Mouse (Mus musculus) embryonic facial prominence, embryonic 11.5 days (tissue): Measurements from ENCODE around the gene Zfp445. TPM values are rescaled to one million over a fixed set of nuclear protein-coding genes. Genes with fewer than 3 reads are reported as not detected.
"Not testable (repeated sequence)": the region's sequence is repeated elsewhere in the genome, so short reads cannot be mapped to it uniquely, and the experiment has no call there.

Experiments
- ATAC-seq: fragments of 200-750 bp; cut with Nextera tagmentation; replicated peaks from 2 replicates; pipeline ENCODE4 v1.8.0; 2017; ENCODE audit warnings: low read depth; ENCODE audit not compliant: insufficient number of reproducible peaks, low FRiP score, low TSS enrichment
- DNase-seq: peaks from one replicate; pipeline ENCODE4 v3.0.0-alpha.2; 2015; ENCODE audit warnings: low spot score
- H3K27ac ChIP-seq: fragments of 300-500 bp; sonication (generic); replicated peaks from 2 replicates; pipeline ENCODE4 v1.5.1; 2014; ENCODE audit warnings: mild to moderate bottlenecking, low read depth, low read length, control low read depth
- H3K27me3 ChIP-seq: fragments of 300-500 bp; sonication (generic); 2 replicates; pipeline ENCODE4 v1.6.1; 2014; ENCODE audit warnings: mild to moderate bottlenecking, low read length, moderate library complexity, mixed read lengths; ENCODE audit not compliant: control insufficient read depth, insufficient read depth
- H3K36me3 ChIP-seq: fragments of 300-500 bp; sonication (generic); replicated peaks from 2 replicates; pipeline ENCODE4 v1.6.1; 2014; ENCODE audit warnings: low read depth, mild to moderate bottlenecking, low read length, moderate library complexity, mixed read lengths; ENCODE audit not compliant: control insufficient read depth, insufficient read depth
- H3K4me1 ChIP-seq: fragments of 300-500 bp; sonication (generic); 2 replicates; pipeline ENCODE4 v1.6.1; 2014; ENCODE audit warnings: low read length, mixed read lengths; ENCODE audit not compliant: control insufficient read depth, insufficient read depth
- H3K4me2 ChIP-seq: fragments of 300-500 bp; sonication (generic); 2 replicates; pipeline ENCODE4 v1.6.1; 2014; ENCODE audit warnings: low read depth, mild to moderate bottlenecking, control low read depth, low read length, moderate library complexity
- H3K4me3 ChIP-seq: fragments of 300-500 bp; sonication (generic); 2 replicates; pipeline ENCODE4 v1.5.1; 2014; ENCODE audit warnings: low read depth, low read length, control low read depth
- H3K9ac ChIP-seq: fragments of 300-500 bp; sonication (generic); replicated peaks from 2 replicates; pipeline ENCODE4 v1.6.1; 2014; ENCODE audit warnings: mild to moderate bottlenecking, control low read depth, low read length
- H3K9me3 ChIP-seq: fragments of 300-500 bp; sonication (generic); replicated peaks from 2 replicates; pipeline ENCODE4 v1.6.1; 2016; ENCODE audit warnings: mild to moderate bottlenecking, low read length, inconsistent platforms, mixed read lengths; ENCODE audit not compliant: control insufficient read depth
- WGBS: fragments of 180-500 bp; shearing (Covaris S2); extraction: QIAGEN DNeasy Blood & Tissue Kit; methylation state at CpG from one replicate; pipeline ENCODE4 v1.1.7; 2014; 5-methylcytosine and 5-hydroxymethylcytosine counted together
- polyA plus RNA-seq: library from polyadenylated mRNA; unstranded; fragments of >200 nt; fragmentation: Nextera tagmentation; extraction: Ambion mirVana; gene quantifications from 2 replicates; pipeline ENCODE4 v1.2.1, GENCODE M21; 2014

Zfp445 gene
- polyA plus RNA-seq, 1 experiment from 2014 or later: 67.3 TPM

DNA sequence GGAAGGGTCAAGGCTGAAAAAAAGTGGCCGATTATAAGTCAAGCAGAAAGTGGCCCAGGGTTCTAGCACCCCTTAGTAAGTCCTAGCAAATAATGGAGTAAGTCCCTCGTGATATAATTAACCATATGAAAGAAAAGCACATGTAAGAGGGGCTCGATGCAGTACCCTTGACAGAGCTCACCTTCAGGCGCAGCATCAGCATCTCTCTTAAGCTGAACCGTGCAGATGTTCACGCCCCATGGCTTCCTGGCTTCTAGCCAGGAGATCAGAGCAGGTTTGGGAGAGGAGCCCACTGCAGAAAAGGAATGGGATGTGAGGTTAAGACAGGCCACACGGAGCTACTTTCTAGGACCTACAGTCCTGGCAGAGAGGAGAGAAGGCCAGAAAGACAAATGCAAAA lies 11.3 kb downstream of the Zfp445 start:
- ATAC-seq (no peak), DNase-seq (no peak)
- H3K36me3 ChIP-seq: peaks cover 47% of the 10 kb centered on the region
- H3K4me1 ChIP-seq: no peaks in the 10 kb centered on the region
- WGBS: 97% methylated on average over 7 of the region's 7 CpGs
- no peaks in the 10 kb centered on the region for H3K9me3 ChIP-seq
- H3K4me3 ChIP-seq: no peak overlapping the region
- H3K27ac ChIP-seq: no peak overlapping the region
- no peaks in the 10 kb centered on the region for H3K27me3 ChIP-seq
- H3K9ac ChIP-seq: no peak overlapping the region
- no peak overlapping the region for H3K4me2 ChIP-seq

DNA sequence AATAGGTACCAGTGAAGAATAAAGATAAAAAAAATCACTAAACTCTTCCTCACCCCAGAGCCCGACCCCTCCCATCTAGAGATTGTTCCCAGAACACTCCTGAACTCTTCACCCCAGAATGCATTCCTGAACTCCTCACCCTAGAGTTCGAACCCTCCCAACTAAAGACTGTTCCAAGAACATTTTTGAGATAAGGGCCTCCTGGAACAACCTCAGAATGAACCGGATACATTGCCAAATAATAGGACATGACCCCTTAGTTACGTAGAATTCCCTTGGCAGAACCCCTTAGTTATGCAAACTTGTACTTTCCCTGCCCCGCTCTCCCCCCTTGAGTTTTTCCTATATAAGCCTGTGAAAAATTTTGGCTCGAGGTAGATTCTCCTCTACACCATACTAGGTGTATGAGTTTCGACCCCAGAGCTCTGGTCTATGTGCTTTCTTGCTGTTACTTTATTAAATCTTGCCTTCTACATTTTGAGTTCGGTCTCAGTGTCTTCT lies 17.9 kb downstream of the Zfp445 start:
- H3K9ac ChIP-seq, H3K4me2 ChIP-seq, H3K27ac ChIP-seq, H3K4me3 ChIP-seq, DNase-seq, H3K4me1 ChIP-seq, H3K9me3 ChIP-seq, H3K27me3 ChIP-seq, ATAC-seq: not testable (repeated sequence)
- H3K36me3 ChIP-seq: peaks cover 14% of the 10 kb centered on the region
- WGBS: 93% methylated on average over 7 of the region's 8 CpGs

- no peaks in the 10 kb centered on the region for H3K9me3 ChIP-seq
- no peak overlapping the region for H3K27ac ChIP-seq
- no peak overlapping the region for H3K4me3 ChIP-seq
- no peak overlapping the region for H3K4me2 ChIP-seq
- no peaks in the 10 kb centered on the region for H3K4me1 ChIP-seq
- peaks cover 4% of the 10 kb centered on the region for H3K36me3 ChIP-seq
- H3K27me3 ChIP-seq: no peaks in the 10 kb centered on the region
- DNase-seq (no peak), ATAC-seq (no peak)
- no peak overlapping the region for H3K9ac ChIP-seq
Observed at GRCm38 (mm10) chr9:122846156-122846555, 19.6 kb downstream of the Zfp445 start.

DNA sequence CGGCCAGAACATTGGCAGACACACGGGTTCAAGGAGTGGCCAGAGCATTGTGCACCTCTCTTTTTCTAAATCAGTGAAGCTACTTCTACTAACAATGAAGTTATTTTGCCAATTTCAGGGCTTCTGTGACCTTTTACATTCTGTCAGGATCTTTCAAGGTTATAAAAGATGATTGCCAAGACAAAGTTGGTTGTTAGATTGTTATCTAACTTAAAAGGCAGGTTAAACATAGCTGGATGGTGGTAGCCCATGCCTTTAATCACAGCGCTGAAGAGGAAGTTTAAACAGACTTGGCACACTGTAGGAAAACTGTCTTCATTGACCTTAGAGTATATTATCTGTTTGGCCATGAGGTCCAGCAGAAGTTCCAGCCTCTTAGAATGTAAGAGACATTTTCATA lies 20.2 kb downstream of the Zfp445 start:
- no peak for DNase-seq
- H3K9me3 ChIP-seq: no peaks in the 10 kb centered on the region
- H3K4me3 ChIP-seq: no peak overlapping the region
- 89% methylated on average over 3 of the region's 3 CpGs for WGBS
- no peak for ATAC-seq
- peaks cover 4% of the 10 kb centered on the region for H3K36me3 ChIP-seq
- no peaks in the 10 kb centered on the region for H3K4me1 ChIP-seq
- H3K4me2 ChIP-seq: no peak overlapping the region
- no peak overlapping the region for H3K9ac ChIP-seq
- H3K27ac ChIP-seq: no peak overlapping the region
- H3K27me3 ChIP-seq: no peaks in the 10 kb centered on the region

- Histone ChIP-seq H3K36me3 (no peaks in the 10 kb centered on the region), H3K4me3 (no peak within 1 kb of the TSS), H3K27me3 (no peaks in the 10 kb centered on the region), H3K9ac (no peak within 1 kb of the TSS), H3K4me1 (no peaks in the 10 kb centered on the region), H3K27ac (no peak within 1 kb of the TSS), H3K9me3 (no peaks in the 10 kb centered on the region), H3K4me2 (no peak within 1 kb of the TSS)
- 83% methylated on average over 3 of the region's 3 CpGs for WGBS
- ATAC-seq (no peak), DNase-seq (no peak)
Observed at GRCm38 (mm10) chr9:122843760-122844159, 22.0 kb downstream of the Zfp445 start, which contains the start of gene Gm35549. Gm35549 (minus strand) TSS chr9:122844035.

- H3K9me3 ChIP-seq: no peaks in the 10 kb centered on the region
- H3K4me2 ChIP-seq: no peak overlapping the region
- H3K4me3 ChIP-seq: no peak overlapping the region
- H3K4me1 ChIP-seq: no peaks in the 10 kb centered on the region
- 24% methylated on average over 16 of the region's 16 CpGs for WGBS
- ATAC-seq: peak; percentile 44; the same call in 1 of the 2 replicates
- DNase-seq: peak; percentile 61
- H3K9ac ChIP-seq: no peak overlapping the region
- H3K27ac ChIP-seq: no peak overlapping the region
- no peaks in the 10 kb centered on the region for H3K36me3 ChIP-seq
- no peaks in the 10 kb centered on the region for H3K27me3 ChIP-seq
Observed at GRCm38 (mm10) chr9:122837680-122838079, 28.1 kb downstream of the Zfp445 start.

- Histone ChIP-seq H3K9ac (no peak overlapping the region), H3K36me3 (no peaks in the 10 kb centered on the region), H3K4me2 (no peak overlapping the region), H3K4me3 (no peak overlapping the region), H3K4me1 (no peaks in the 10 kb centered on the region), H3K27ac (no peak overlapping the region), H3K27me3 (no peaks in the 10 kb centered on the region), H3K9me3 (no peaks in the 10 kb centered on the region)
- no peak for ATAC-seq
- WGBS: 90% methylated on average over 4 of the region's 4 CpGs
- DNase-seq: no peak
Observed at GRCm38 (mm10) chr9:122837216-122837615, 28.6 kb downstream of the Zfp445 start.

DNA sequence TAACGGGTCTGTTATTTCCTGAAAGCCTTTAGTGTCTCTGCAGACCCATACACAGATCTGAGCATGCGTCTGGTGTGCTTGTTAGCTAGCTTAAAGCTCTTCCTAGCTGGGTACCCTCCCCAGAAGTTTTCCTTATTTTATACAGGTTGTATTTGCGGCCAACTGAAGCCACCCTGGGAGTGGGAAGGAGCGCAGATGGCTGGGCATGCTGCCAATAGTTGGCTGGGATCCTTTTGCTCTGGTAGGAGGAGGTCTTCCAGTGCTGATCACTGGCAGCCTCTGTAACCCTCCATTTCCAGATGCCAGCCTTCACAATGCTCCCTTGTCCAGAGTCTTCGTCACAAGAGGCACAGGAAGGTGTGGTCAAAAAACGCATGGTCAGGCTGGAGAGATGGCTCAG lies 29.0 kb downstream of the Zfp445 start:
- 77% methylated on average over 6 of the region's 6 CpGs for WGBS
- no peak for DNase-seq

More for the DNA sequence above, 29.0 kb downstream of the Zfp445 start:
- no peaks in the 10 kb centered on the region for H3K36me3 ChIP-seq
- no peak overlapping the region for H3K9ac ChIP-seq
- H3K9me3 ChIP-seq: no peaks in the 10 kb centered on the region
- ATAC-seq: no peak
- H3K27me3 ChIP-seq: no peaks in the 10 kb centered on the region
- H3K4me1 ChIP-seq: no peaks in the 10 kb centered on the region
- no peak overlapping the region for H3K4me3 ChIP-seq
- H3K27ac ChIP-seq: no peak overlapping the region
- no peak overlapping the region for H3K4me2 ChIP-seq
